Mouse (Mus musculus): Measurements from ENCODE around the gene Chrdl2.
"Not testable (repeated sequence)": the region's sequence is repeated elsewhere in the genome, so short reads cannot be mapped to it uniquely, and the experiment has no call there.

Chrdl2 gene

DNA sequence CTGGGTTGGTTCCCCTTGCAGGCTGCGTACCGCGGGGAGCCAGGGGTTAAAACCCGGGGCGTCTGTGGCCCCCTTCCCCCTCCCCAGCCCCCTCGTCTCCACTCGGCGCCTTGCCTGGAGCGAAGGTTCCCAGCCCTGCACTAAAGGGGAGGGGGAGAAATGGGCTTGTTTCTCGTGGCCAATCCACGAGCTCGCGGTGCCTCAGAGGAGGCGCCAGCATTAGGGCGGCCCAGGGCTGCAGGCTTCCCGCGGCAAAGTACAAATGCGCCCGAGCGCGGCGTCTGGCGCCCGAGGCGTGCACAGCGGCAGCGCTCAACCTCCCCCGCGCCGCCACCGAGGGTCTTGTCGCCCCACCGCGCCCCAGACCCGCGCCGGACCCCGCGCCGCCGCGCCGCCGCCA, at the start of gene Chrdl2:
Gene Chrdl2 (plus strand): TSS at position 383 of the 400 bp plus-strand sequence.
- DNase-seq (ENCODE audit: low read depth, low spot score) = peak; percentile 32

DNA sequence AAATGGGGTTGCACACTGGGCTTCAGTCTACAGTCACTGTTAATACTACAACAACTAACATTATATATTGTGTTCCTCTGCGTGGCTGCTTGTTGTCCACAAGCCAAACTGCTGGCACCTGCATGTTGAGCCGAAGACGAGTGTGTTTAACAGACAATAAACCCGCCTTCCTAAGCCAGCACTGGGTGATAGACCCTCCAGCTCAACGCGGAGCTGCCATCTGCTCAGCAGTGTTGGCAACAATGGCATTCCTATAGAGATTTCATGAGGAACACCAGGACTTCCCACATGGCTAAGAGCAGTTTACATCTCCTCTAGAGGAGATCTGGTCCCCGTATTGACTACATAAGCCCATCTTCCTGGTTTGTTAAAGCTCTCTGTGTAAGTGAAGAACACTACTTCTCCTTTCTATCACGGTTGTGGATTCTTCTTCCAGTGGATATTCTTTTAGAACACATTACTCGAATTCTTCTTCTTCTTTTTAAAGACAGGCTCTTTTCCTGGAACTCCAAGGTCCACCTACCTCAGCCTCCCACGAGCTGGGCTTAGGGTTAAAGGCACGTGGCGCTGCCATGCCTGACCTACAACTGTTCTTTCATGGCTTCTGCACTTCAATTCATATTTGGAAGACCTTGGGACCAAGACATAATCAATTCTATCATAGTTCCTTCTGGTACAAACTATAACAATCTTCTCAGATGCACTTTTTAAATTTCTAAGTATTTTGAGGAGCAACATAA, 48.6 kb upstream of the Chrdl2 start:
- no peak for DNase-seq (ENCODE audit: low read depth, low spot score)

DNA sequence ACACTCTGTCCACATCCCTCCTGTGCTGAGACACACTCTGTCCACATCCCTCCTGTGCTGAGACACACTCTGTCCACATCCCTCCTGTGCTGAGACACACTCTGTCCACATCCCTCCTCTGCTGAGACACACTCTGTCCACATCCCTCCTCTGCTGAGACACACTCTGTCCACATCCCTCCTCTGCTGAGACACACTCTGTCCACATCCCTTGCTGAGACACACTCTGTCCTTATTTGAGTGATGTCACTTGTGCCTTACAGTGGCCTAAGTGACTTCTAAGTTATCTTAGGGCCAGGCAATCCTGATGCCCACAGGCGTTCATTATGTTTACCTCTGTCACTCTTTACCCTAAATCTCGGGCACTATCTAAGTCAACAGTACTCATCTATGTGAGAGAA, 45.4 kb upstream of the Chrdl2 start:
- not testable (repeated sequence) for DNase-seq (ENCODE audit: low read depth, low spot score)

GRCm38 (mm10) chr7:99961518-99961917, 44.5 kb upstream of the Chrdl2 start:
- no peak for DNase-seq (ENCODE audit: low read depth, low spot score)

GRCm38 (mm10) chr7:99962536-99963236, 43.3 kb upstream of the Chrdl2 start:
- DNase-seq (ENCODE audit: low read depth, low spot score) = no peak

DNA sequence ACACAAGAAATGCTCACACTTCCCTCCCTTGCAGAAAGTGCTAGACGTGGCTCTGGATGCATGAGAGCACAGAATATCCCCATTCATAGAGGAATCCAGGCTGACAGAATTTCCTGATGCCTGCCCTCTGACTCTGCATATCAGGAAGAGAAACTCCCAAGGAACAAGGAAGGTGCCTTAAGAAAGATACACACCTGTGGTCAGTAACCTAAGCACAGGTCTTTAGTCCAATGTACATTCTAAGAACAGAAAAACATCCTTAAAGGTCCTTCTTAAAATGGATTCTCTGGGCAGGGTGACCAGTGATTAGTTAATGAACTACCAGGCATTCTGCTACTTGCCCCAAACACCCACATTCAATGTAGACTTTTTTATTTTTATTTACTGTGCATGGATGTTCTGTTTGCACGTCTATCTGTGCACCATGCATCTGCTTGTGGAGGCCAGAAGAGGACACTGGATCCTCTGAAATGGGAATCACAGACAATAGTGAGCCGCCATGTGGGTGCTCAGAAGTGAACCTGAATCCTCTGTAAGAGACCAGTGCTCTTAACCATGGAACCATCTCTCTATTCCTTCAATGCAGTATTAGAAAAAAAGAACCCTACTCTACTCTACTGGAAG, 42.6 kb upstream of the Chrdl2 start:
- no peak for DNase-seq (ENCODE audit: low read depth, low spot score)

DNA sequence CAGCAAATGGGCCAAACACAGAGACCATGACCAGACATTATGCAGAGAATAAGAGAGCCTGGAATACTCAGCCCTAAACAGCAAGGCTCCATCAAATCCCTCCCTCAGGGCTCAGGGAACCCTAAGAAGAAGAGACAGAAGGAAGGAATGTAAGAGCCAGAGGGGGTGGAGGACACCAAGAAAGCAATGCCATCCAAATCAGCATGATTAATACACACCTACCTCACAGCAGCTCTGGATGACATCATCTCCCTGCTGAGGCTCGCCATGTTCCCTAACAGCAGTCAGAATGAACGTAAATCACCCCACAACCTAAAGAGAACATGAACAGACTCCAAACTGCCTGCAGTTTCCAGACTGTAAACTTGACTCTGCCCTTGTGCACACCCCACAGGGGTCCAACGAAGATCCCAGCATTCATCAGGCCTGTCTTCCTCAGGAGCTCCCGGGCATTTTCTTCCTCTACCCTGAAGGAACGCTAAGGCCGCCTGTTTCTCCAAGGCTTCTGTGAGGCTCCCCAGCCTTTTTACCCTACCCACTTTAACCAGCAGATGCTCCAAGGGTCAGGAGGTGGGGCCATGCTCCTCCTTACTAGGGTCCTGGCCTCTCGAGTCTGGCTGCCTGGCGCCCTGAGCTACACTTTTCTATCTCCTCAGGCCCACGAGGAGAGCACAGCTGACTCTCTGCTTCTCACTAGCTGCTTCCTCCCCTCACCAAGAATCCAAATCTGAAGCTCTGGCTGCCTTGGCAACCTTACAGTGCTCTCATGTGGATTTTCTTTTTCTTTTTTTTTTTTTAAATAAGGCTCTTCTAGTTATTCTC, 40.7 kb upstream of the Chrdl2 start:
- no peak for DNase-seq (ENCODE audit: low read depth, low spot score)

DNA sequence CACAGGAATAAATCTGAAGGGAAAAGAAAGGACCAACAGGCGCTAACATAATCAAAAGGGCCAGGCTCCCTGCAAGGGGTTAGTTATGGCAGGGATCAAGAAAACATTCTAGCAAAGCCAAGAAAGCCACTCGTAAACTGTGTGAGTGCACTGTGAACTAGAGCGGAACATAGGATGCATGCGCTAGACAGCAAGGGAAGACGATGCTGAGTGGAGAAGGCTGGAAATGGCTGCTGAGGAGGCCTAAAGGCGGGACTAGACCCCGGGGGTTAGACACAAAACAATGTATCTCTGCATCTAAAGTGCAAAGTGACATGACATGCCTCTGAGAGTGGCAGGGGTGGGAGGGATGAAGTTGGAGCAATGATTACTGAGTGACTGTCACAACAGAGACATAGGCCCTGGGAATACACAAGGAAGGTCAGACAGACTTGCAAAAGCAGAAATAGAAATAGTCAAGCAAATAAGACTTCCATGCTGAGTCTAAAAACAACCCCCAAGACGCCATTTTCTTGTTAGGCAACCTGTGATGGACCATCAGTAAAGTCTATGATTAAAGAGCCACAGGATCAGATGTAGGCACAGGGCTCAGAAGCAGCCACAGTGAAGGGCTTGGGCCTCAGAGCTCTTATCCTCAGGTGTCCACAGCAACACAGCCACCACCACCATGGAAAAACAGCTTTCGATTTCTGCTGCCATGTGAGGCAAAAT, 39.8 kb upstream of the Chrdl2 start:
- no peak for DNase-seq (ENCODE audit: low read depth, low spot score)

DNA sequence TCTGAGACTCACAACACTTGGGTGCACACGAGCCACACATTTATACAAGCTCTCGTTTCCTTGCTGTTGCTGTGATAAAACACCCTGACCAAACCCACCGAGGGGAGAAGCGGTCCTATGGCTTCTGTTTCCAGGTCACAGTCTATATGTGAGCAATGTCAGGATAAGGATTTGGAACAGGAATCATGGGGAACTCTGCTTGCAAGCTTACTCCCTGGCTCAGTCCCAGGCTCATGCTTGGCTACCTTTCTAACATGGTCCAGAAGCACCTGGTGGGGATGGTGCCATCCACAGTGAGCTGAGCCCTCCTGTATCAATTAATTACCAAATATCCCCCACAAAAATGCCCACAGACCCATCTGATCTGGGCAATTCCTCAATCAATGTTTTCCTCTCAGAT, 36.8 kb upstream of the Chrdl2 start:
- DNase-seq (ENCODE audit: low read depth, low spot score) = no peak

- no peak for DNase-seq (ENCODE audit: low read depth, low spot score)
These were observed 34.0 kb upstream of the Chrdl2 start for GRCm38 (mm10) chr7:99971926-99972325.

GRCm38 (mm10) chr7:99972912-99973311, 33.1 kb upstream of the Chrdl2 start:
- DNase-seq (ENCODE audit: low read depth, low spot score) = not testable (repeated sequence)

DNA sequence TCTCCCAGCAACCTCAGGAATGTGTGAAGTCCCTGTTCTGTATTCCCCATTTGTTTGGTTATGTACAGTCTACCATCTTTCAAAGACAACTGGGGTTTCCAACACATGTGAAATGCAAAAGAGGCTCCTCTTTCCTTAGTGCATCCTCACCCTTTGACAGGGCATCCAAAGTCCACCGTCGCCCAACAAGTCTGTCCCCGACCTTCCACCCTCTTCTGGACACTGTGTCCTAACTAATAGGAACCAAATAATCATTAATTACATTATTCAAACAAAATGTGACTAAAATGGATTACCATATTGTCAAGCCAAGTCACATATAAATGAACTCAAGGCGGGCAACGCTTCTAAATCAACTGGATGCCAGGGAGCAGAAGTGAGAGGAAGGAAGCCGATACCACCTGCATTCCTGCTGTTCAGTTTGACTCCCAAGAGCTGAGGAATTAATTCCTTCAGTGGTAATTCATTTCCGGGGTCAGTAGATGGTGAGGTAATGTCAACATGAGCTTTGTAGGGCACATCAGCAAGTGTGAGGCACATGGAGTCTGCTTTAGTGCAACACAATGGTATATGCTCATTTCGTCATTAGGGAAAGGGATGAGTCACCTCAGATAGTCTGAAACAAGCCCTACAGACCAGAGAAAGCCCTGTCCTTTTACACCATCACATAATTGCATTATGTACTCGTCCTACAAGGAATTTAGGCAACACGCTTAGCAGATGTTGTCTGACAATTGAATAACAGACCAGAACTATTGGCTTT, 31.6 kb upstream of the Chrdl2 start:
- DNase-seq (ENCODE audit: low read depth, low spot score) = no peak

DNA sequence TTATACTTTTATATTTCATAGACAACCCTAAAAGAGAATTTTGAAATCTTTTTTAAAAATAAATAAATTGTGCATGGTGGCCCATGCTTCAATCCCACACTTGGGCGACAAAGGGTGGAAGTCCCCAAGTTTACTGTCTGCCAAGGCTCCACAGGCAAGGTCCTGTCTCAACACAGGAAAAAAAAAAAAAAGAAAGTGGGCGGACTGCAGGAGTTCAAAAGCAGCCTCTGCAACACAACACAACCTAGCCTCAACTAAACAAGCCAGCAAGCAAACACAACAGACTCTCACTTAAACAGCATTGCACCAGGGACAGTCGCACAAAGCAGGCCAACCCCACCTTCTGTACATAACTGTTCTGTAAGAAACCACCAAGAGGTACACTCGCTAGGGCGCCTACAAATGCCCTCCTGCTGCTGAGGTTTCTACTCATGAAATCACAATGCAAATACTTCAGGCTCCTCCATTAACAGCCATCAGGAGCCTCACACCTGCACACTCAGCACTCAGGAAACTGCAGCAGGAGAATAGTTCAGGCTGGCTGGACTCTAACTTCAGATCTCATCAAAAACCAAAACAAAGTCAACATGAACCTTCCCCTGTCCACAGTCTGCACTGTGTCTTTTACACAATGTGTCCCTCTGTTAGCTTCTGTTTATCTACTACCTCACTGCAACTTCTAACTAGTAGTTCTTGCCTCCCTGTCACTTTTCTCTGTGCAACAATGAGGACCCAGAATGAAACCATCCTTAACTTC, 30.0 kb upstream of the Chrdl2 start:
- DNase-seq (ENCODE audit: low read depth, low spot score) = no peak

GRCm38 (mm10) chr7:99978041-99978440, 27.9 kb upstream of the Chrdl2 start:
- DNase-seq (ENCODE audit: low read depth, low spot score) = no peak

GRCm38 (mm10) chr7:99979081-99979480, 26.9 kb upstream of the Chrdl2 start:
- DNase-seq (ENCODE audit: low read depth, low spot score) = no peak

DNA sequence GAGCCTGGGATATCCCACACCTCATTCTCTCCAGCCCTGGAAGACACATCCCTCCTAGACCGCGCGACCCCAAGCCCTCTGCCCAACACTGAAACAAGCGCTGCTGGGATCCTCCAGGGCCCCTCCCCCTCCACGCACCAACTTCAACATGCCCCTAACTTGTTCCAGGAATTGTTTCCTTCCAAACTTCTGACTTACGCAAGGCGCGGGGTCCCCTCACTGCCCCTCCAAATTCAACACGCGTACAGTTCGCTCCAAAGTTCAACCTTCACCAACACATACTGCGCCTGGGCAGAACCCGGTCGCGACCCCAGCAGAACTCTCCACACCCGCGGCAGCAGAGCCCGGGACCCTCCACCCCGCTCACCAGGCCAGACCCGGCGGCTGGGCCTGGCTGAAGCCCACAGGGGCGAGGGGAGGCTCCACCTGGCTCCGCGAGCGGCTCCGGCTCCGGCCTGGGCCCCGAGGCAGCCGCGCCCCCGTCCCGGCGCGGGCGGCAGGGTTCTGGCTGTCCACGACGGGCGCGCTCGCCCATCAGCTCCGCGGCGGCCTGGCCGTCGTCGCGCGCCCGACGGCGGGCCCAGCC, 26.3 kb upstream of the Chrdl2 start:
- DNase-seq (ENCODE audit: low read depth, low spot score) = no peak

- DNase-seq (ENCODE audit: low read depth, low spot score) = peak; percentile 85
These were observed 25.8 kb upstream of the Chrdl2 start, which contains the start of gene Rnf169 for GRCm38 (mm10) chr7:99980132-99980591. Gene Rnf169 (minus strand): TSS chr7:99980448.

- peak; percentile 65 for DNase-seq (ENCODE audit: low read depth, low spot score)
These were observed 24.7 kb upstream of the Chrdl2 start for GRCm38 (mm10) chr7:99981311-99981710.

Data from retina, postnatal 7 days (tissue).